Comparison of ENCODE assay signal across 9 mouse cellular contexts in the genomic region with DNA sequence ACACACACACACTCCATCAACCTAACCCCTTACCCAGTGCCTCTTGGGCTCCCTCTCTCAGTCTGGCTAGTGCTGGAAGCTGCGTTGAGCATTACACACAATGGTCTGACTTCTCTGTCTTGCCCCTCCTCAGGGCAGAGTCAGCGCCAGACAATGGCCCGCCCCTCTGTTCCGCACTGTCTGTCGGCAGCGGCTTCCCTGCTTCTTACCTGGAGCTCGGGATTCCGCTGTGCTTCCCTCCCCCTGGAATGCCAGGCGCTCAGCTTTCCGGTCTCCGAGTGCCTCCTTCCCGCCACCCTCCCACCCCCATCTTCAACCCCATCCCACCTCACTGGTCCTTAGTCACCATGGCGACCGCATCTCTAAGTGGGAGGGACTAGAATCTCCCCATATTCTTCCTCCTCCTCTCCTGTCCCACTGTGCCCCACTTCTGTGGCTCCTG. TPM values are rescaled to one million over a fixed set of nuclear protein-coding genes. Genes with fewer than 3 reads are reported as not detected.
DNase-seq lines count a peak whose midpoint lies in the region; ATAC-seq and TF ChIP-seq lines count a peak whose summit lies in the region.
"Had no signal": no experiment of that assay in that cellular context is flagged by ENCODE, and none has a peak within 500 bp of the region (broad histone marks: within the 10 kb centered on the region; RNA-seq: fewer than 3 reads in every experiment).

No protein-coding gene starts in this region.

- peak; percentile 81 for ATAC-seq in forebrain, embryonic 14.5 days

- peak overlapping the region; percentile 57 for H3K4me2 ChIP-seq in forebrain, embryonic 14.5 days (ENCODE audit: low read length)
- H3K4me2 ChIP-seq: liver, embryonic 13.5 days had no signal

- no peaks in the 10 kb centered on the region for H3K27me3 ChIP-seq in forebrain, embryonic 14.5 days (replicated peaks; ENCODE audit: control insufficient read depth, insufficient read depth, low read length)

- TF ChIP-seq CTCF in gastrocnemius, adult 2 months (IDR thresholded peaks at IDR 0.05): no peak

- intact Hi-C loops in gastrocnemius, adult 2 months (cut with DNase I): no loop called here

- peaks cover 4% of the 10 kb centered on the region; the same call in 1 of the 2 replicates for H3K4me1 ChIP-seq in forebrain, embryonic 14.5 days (ENCODE audit: control insufficient read depth, insufficient read depth, low read length)

- H3K9me3 ChIP-seq in forebrain, embryonic 14.5 days (replicated peaks; ENCODE audit: control insufficient read depth, low read length): no peaks in the 10 kb centered on the region
- H3K9me3 ChIP-seq: liver, embryonic 13.5 days had no signal

- no peak for DNase-seq in gastrocnemius, adult 2 months
- DNase-seq in gastrocnemius, postnatal 10 days: no peak
- DNase-seq in MN1 (ENCODE audit: low spot score): peak; percentile 31
- DNase-seq in forebrain, embryonic 14.5 days (ENCODE audit: low spot score): peak; percentile 72
- peak; percentile 49 for DNase-seq in mesoderm, embryonic 11.5 days (ENCODE audit: low read depth, low spot score)
- no peak for DNase-seq in adrenal gland, postnatal 4 days (ENCODE audit: low spot score in 2 of 2)
- DNase-seq in adrenal gland, adult 8-10 months: no peak
- DNase-seq in urinary bladder, adult 18-20 months (ENCODE audit: low spot score in 2 of 2): no peak
- DNase-seq: liver, embryonic 13.5 days had no signal

- WGBS in forebrain, embryonic 14.5 days: 1% methylated on average over 14 of the region's 14 CpGs

- 0 out of 2 replicates have a peak overlapping the region, but pooled peaks have one; percentile 16 for H3K27ac ChIP-seq in gastrocnemius, adult 2 months
- peak overlapping the region; percentile 66 for H3K27ac ChIP-seq in forebrain, embryonic 14.5 days (ENCODE audit: low read depth, low read length)
- H3K27ac ChIP-seq: liver, embryonic 13.5 days had no signal

- peak overlapping the region; percentile 69 for H3K9ac ChIP-seq in forebrain, embryonic 14.5 days (ENCODE audit: low read length)
- H3K9ac ChIP-seq: liver, embryonic 13.5 days had no signal

- H3K36me3 ChIP-seq in forebrain, embryonic 14.5 days (ENCODE audit: control insufficient read depth, insufficient read depth, low read length): no peaks in the 10 kb centered on the region
- H3K36me3 ChIP-seq: liver, embryonic 13.5 days had no signal

- no peak overlapping the region for H3K4me3 ChIP-seq in gastrocnemius, adult 2 months
- H3K4me3 ChIP-seq in forebrain, embryonic 14.5 days (ENCODE audit: low read depth, low read length): peak overlapping the region; percentile 41
- H3K4me3 ChIP-seq: liver, embryonic 13.5 days had no signal

RNA-seq across cellular contexts. Expression of gene Sema4a, which starts 2.2 kb away (rescaled TPM):
- total RNA-seq in gastrocnemius, adult 2 months (2021): 1 to 10 TPM; 1.2 to 1.8 TPM
- total RNA-seq in gastrocnemius, postnatal 10 days (2021): 1 to 10 TPM; 2.3 to 3.7 TPM
- polyA plus RNA-seq in forebrain, embryonic 14.5 days (2014; fragmentation: Nextera tagmentation; extraction: Ambion mirVana): 12.2 and 15.2 TPM in 2 replicates
- 10 to 100 TPM; 11.5 to 15.5 TPM for total RNA-seq in adrenal gland, postnatal 4 days (2021)
- 10 to 100 TPM; 12.2 to 14.0 (median 12.5) TPM for total RNA-seq in adrenal gland, adult 8-10 months (2022)

RNA-seq across cellular contexts. Expression of gene Slc25a44, which starts 33.9 kb away (rescaled TPM):
- total RNA-seq in gastrocnemius, adult 2 months (2021): 10 to 100 TPM; 16.1 to 18.5 TPM
- total RNA-seq in gastrocnemius, postnatal 10 days (2021): 10 to 100 TPM; 11.9 to 12.3 TPM
- 30.8 and 36.1 TPM in 2 replicates for polyA plus RNA-seq in forebrain, embryonic 14.5 days (2014; fragmentation: Nextera tagmentation; extraction: Ambion mirVana)
- total RNA-seq in adrenal gland, postnatal 4 days (2021): 10 to 100 TPM; 34.9 to 35.7 TPM
- total RNA-seq in adrenal gland, adult 8-10 months (2022): 10 to 100 TPM; 44.3 to 50.8 (median 47.0) TPM

RNA-seq across cellular contexts. Expression of gene Pmf1, which starts 48.7 kb away (rescaled TPM):
- 10 to 100 TPM; 16.2 to 19.7 TPM for total RNA-seq in gastrocnemius, adult 2 months (2021)
- total RNA-seq in gastrocnemius, postnatal 10 days (2021): 10 to 100 TPM; 44.0 to 46.8 TPM
- 63.2 and 70.6 TPM in 2 replicates for polyA plus RNA-seq in forebrain, embryonic 14.5 days (2014; fragmentation: Nextera tagmentation; extraction: Ambion mirVana)
- 10 to 100 TPM; 78.8 to 79.0 TPM for total RNA-seq in adrenal gland, postnatal 4 days (2021)
- 10 to 100 TPM; 31.5 to 46.9 (median 34.3) TPM for total RNA-seq in adrenal gland, adult 8-10 months (2022)

RNA-seq across cellular contexts. Expression of gene Lmna, which starts 51.0 kb away (rescaled TPM):
- total RNA-seq in gastrocnemius, adult 2 months (2021): 10 to 100 TPM; 67.5 to 82.5 TPM
- 100 to 1,000 TPM; 189 to 213 TPM for total RNA-seq in gastrocnemius, postnatal 10 days (2021)
- polyA plus RNA-seq in forebrain, embryonic 14.5 days (2014; fragmentation: Nextera tagmentation; extraction: Ambion mirVana): 18.0 and 28.5 TPM in 2 replicates
- total RNA-seq in adrenal gland, postnatal 4 days (2021): 100 to 1,000 TPM; 109 to 113 TPM
- total RNA-seq in adrenal gland, adult 8-10 months (2022): 100 to 1,000 TPM in 3 of 4 experiments, 10 to 100 TPM in 1; 88.2 to 134 (median 124) TPM

Comparison
In these comparisons a context has a peak if more than half of its experiments do, and no peak if none do; other contexts are left out.
1. DNase-seq: peak in MN1 (single experiment), forebrain, embryonic 14.5 days (single experiment) and mesoderm, embryonic 11.5 days (single experiment); none in gastrocnemius, adult 2 months (single experiment), gastrocnemius, postnatal 10 days (single experiment), adrenal gland, postnatal 4 days (0 of 2), adrenal gland, adult 8-10 months (single experiment) and urinary bladder, adult 18-20 months (0 of 2).